Mouse (Mus musculus) kidney, postnatal 0 days (tissue): ENCODE data around the gene Dusp27. TPM values are rescaled to one million over a fixed set of nuclear protein-coding genes. Genes with fewer than 3 reads are reported as not detected.

ENCODE experiments used
- ATAC-seq: fragments of 200-750 bp; cut with Nextera tagmentation; replicated peaks from 2 replicates; pipeline ENCODE4 v1.8.0; 2017; ENCODE audit warnings: low read depth, moderate number of reproducible peaks, moderate TSS enrichment, moderate library complexity; ENCODE audit not compliant: low FRiP score
- DNase-seq: peaks from one replicate; pipeline ENCODE4 v3.0.0-alpha.2; 2016; ENCODE audit warnings: low spot score
- H3K27ac ChIP-seq: fragments of 300-500 bp; sonication (generic); 2 replicates; pipeline ENCODE4 v1.5.1; 2014; ENCODE audit warnings: mild to moderate bottlenecking
- H3K27me3 ChIP-seq: fragments of 300-500 bp; sonication (generic); 2 replicates; pipeline ENCODE4 v1.6.1; 2014; ENCODE audit warnings: low read length, mixed read lengths; ENCODE audit not compliant: insufficient read depth
- H3K36me3 ChIP-seq: fragments of 300-500 bp; sonication (generic); 2 replicates; pipeline ENCODE4 v1.6.1; 2014; ENCODE audit warnings: low read length, mixed read lengths; ENCODE audit not compliant: insufficient read depth
- H3K4me1 ChIP-seq: fragments of 300-500 bp; sonication (generic); replicated peaks from 2 replicates; pipeline ENCODE4 v1.6.1; 2014; ENCODE audit warnings: antibody characterized with exemption, low read length, mixed read lengths; ENCODE audit not compliant: insufficient read depth
- H3K4me2 ChIP-seq: fragments of 300-500 bp; sonication (generic); 2 replicates; pipeline ENCODE4 v1.6.1; 2014; ENCODE audit warnings: mild to moderate bottlenecking, low read length, moderate library complexity, mixed read lengths
- H3K4me3 ChIP-seq: fragments of 300-500 bp; sonication (generic); replicated peaks from 2 replicates; pipeline ENCODE4 v1.5.1; 2014; ENCODE audit warnings: low read depth, low read length
- H3K9ac ChIP-seq: fragments of 300-500 bp; sonication (generic); 2 replicates; pipeline ENCODE4 v1.6.1; 2014; ENCODE audit warnings: low read depth, low read length
- H3K9me3 ChIP-seq: fragments of 300-500 bp; sonication (generic); replicated peaks from 2 replicates; pipeline ENCODE4 v1.6.1; 2016; ENCODE audit warnings: low read length, inconsistent platforms, mixed read lengths
- CTCF ChIP-seq: IDR thresholded peaks from 2 replicates; pipeline ENCODE4 v1.5.1; 2016; ENCODE audit warnings: antibody characterized with exemption, low read depth, mild to moderate bottlenecking, moderate library complexity
- WGBS: fragments of 180-500 bp; shearing (Covaris S2); extraction: QIAGEN DNeasy Blood & Tissue Kit; methylation state at CpG from one replicate; pipeline ENCODE4 v1.1.7; 2014; 5-methylcytosine and 5-hydroxymethylcytosine counted together
- polyA plus RNA-seq: library from polyadenylated mRNA; unstranded; fragments of >200 nt; fragmentation: Nextera tagmentation; extraction: Ambion mirVana; gene quantifications from 2 replicates; pipeline ENCODE4 v1.2.1, GENCODE M21; 2015

The Dusp27 gene
- polyA plus RNA-seq, 1 experiment from 2014 or later, result 0.12 TPM

DNA sequence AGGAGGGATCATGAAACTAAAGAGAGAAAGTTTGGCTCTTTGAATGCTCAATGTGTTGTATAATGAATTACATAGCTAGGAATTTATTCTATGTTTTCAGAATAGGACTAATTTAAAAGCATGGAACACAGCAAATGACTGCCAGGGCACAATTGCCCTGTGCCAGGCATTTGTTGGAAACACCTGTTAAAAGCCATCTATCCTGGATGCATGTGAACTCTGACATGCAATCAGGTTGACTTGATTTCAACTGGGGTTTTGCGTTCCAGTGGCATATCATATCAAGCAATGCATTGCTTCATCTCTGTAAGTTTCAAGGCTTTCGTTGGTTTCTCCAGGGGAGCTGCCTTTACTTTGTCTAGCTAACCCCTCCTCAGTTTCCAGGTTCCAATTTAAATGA is 37.4 kb downstream of the Dusp27 start:
- Histone ChIP-seq H3K27me3 (no peaks in the 10 kb centered on the region), H3K4me1 (no peaks in the 10 kb centered on the region), H3K27ac (no peak overlapping the region), H3K4me2 (no peak overlapping the region), H3K9me3 (no peaks in the 10 kb centered on the region), H3K4me3 (no peak overlapping the region), H3K36me3 (no peaks in the 10 kb centered on the region), H3K9ac (no peak overlapping the region)
- 80% methylated on average over 2 of the region's 2 CpGs for WGBS
- ATAC-seq (no peak), DNase-seq (no peak)
- TF ChIP-seq CTCF, result no peak

DNA sequence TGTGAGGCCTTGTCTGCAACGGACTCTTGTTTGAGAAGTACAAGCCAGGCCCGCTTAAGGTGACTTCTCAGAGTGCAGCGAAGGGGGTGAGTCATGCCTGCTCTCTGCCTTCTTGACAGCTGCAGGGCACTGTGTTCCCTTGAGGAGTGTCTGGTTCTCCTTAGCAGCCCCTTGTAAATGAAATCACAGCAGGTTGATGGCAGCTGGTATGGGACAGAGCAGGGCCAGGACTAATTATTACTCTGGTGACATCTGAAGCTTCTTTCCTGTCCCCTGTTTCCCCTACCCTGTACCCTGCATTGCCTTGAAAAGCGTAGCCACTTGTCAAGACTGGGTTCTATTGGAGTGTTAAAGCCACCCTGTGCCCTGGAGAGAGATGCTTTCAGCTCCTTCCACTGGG is 38.0 kb downstream of the Dusp27 start:
- WGBS, result 52% methylated on average over 4 of the region's 4 CpGs
- no peak for TF ChIP-seq CTCF

DNA sequence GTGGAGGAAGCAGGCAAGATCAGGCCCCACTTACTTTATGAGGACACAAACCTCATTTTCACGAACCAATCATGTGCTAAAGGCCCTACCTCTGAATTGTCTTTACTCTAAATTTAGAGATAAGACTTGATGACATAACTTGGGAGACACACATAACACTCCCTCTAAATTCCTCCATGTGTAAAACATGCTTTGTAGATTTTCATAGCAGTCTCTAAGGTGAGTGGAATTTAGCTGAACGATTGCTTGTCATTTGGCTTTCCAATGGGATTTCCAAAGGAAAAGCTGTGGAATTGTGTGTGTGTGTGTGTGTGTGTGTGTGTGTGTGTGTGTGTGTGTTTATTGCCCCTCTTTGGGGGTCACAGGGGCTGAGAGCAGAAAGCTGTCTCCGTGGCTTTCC is 38.4 kb downstream of the Dusp27 start:
- Histone ChIP-seq H3K27ac (no peak overlapping the region), H3K4me2 (no peak overlapping the region), H3K27me3 (no peaks in the 10 kb centered on the region), H3K4me1 (no peaks in the 10 kb centered on the region), H3K9ac (no peak overlapping the region), H3K9me3 (no peaks in the 10 kb centered on the region), H3K4me3 (no peak overlapping the region), H3K36me3 (no peaks in the 10 kb centered on the region)
- DNase-seq (no peak), ATAC-seq (no peak)
- no peak for TF ChIP-seq CTCF
- whole genome bisulfite sequencing, result 60% methylated on average over 3 of the region's 3 CpGs

More for the DNA sequence above, 38.0 kb downstream of the Dusp27 start:
- H3K4me1 ChIP-seq, result no peaks in the 10 kb centered on the region
- H3K27me3 ChIP-seq, result no peaks in the 10 kb centered on the region
- no peak for DNase-seq
- no peak overlapping the region for H3K4me3 ChIP-seq
- no peaks in the 10 kb centered on the region for H3K9me3 ChIP-seq
- ATAC-seq, result no peak
- H3K36me3 ChIP-seq, result no peaks in the 10 kb centered on the region
- H3K27ac ChIP-seq, result no peak overlapping the region
- H3K9ac ChIP-seq, result no peak overlapping the region
- H3K4me2 ChIP-seq, result no peak overlapping the region

DNA sequence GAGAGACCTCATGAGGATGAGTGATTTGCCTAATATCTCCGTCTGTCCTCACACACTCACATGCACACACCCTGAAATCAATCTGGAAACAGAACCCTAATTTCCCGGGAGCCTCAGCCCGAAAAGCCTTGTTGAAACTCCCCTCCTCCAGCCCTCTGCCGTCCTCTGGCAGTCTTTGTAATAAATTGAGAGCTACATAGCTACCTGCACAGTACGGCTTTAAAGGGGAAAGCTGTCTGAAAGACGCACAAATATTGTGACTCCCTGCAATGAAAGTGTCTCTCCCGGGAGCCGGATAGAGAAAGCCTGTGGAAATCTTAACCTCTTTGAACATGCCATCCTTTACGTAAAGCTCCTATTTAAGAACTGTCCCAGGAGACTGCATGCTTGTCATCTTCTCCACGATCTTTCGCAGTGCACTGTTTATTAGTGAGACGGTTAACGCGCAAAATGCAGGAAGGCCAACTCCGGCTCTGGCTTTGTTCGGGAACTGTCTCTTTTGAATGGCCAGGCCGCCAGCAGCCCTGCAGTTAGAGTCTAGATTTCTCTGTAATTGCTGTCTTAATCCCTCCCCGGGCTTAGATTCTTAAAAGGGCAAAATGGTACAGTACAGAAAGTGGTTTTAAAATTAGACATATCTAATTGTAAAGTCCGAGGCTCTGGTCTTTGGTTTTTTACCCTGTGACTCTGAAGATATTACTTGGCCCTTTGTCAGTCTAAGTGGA is 39.1 kb downstream of the Dusp27 start:
- WGBS, result 72% methylated on average over 19 of the region's 19 CpGs
- Histone ChIP-seq H3K4me3 (no peak overlapping the region), H3K36me3 (no peaks in the 10 kb centered on the region), H3K4me1 (no peaks in the 10 kb centered on the region), H3K27ac (no peak overlapping the region), H3K27me3 (no peaks in the 10 kb centered on the region), H3K4me2 (no peak overlapping the region), H3K9me3 (no peaks in the 10 kb centered on the region), H3K9ac (no peak overlapping the region)
- no peak for TF ChIP-seq CTCF
- ATAC-seq (no peak), DNase-seq (no peak)

DNA sequence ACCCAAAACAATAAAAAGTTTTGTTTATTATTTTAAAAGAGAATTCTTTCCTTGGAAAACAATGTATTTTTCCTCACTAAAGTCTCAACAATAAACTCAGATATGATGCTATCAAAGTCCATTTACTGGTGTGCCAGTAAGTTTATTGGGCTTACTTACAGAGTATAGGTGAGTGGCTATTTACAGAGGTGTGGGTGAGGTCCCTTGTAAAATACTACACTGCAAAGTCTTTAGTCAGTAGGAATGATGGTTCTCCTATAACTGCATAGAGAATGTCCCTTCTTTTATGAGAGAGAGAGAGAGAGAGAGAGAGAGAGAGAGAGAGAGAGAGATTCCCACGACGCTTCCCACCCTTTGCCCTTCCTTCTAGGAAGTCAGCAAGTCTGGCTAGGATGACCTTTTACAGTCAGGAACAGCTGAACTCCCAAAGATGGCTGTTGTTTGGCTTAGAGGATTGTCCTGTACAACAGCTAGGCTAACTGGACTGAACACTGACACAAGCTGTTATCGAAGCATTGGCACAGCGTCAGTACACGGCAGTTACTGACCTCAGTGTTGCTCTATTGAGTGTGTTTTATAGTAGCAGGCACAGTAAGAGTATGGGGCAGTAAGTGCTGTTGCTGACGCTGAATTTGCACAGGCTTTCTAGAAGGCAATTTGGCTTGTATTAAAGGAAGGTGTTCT is 50.5 kb downstream of the Dusp27 start:
- 67% methylated on average over 6 of the region's 6 CpGs for WGBS
- no peaks in the 10 kb centered on the region for H3K4me1 ChIP-seq
- no peak overlapping the region for H3K27ac ChIP-seq
- no peaks in the 10 kb centered on the region for H3K36me3 ChIP-seq
- H3K4me3 ChIP-seq, result no peak overlapping the region
- no peak for ATAC-seq
- no peak overlapping the region for H3K9ac ChIP-seq
- H3K4me2 ChIP-seq, result no peak overlapping the region
- H3K27me3 ChIP-seq, result no peaks in the 10 kb centered on the region
- no peaks in the 10 kb centered on the region for H3K9me3 ChIP-seq
- TF ChIP-seq CTCF, result no peak
- DNase-seq, result no peak

DNA sequence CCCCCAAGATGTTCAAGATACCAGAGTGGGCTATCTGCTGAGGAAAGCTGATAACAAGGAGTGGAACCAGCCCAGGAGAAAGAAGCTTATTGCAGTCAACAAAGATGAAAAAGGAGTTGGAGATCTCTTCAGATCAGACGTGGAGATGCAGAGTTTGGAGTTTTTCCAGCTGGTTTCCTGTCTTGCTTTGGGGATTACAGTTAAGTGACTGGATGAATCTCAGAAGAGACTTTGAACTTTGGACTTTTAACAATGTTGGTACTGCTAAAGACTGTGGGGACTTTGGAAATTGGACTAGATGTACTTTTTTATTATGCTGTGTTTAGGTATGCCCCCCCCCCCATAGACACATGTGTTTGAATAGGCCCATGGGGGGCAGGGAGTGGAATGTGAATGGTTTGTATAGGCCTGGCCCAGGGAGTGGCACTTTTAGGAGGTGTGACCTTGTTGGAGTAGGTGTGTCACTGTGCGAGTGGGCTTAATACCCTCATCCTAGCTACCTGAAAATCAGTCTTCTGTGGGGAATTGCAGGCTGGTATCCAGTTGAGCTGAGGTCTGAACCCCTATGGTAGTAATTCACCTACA is 59.8 kb downstream of the Dusp27 start:
- H3K27ac ChIP-seq, result no peak overlapping the region
- no peaks in the 10 kb centered on the region for H3K4me1 ChIP-seq
- no peak overlapping the region for H3K4me3 ChIP-seq
- no peak for ATAC-seq
- H3K9me3 ChIP-seq, result no peaks in the 10 kb centered on the region; the same call in 1 of the 2 replicates
- no peaks in the 10 kb centered on the region for H3K27me3 ChIP-seq
- no peak for TF ChIP-seq CTCF
- no peak for DNase-seq
- no peak overlapping the region for H3K9ac ChIP-seq
- WGBS, result 81% methylated on average over 2 of the region's 2 CpGs
- no peaks in the 10 kb centered on the region for H3K36me3 ChIP-seq
- no peak overlapping the region for H3K4me2 ChIP-seq
